Mouse (Mus musculus): ENCODE data around the gene Jade2. TPM values are rescaled to one million over a fixed set of nuclear protein-coding genes. Genes with fewer than 3 reads are reported as not detected.

The Jade2 gene
- total and polyA plus RNA-seq, 2 experiments from 2014 or later: 0.95 to 3.7 TPM

DNA sequence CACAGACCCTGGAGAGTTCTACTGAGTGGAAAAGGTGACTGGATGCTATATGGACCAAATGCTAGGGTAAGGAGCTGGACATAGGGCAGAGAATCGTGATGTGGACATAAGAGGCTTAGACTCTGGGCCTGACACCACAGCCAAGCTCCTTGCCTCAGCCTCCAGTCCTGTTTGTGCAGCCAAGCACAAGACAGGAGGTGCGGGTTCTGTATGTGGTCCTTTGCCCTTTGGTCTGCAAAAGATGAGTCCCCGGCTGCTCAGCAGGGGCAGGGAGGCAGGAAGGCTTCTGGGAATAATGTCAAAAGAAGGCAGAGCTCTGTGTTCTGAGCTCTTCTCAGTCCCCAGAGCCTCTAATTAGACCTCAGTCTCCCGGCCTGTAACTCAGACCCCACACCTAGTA lies 38.6 kb downstream of the Jade2 start:
- no peak overlapping the region for H3K9ac ChIP-seq (replicated peaks; ENCODE audit: low read length, poor library complexity, severe bottlenecking)
- H3K27me3 ChIP-seq (ENCODE audit: insufficient read depth, low read length): no peaks in the 10 kb centered on the region
- no peak for TF ChIP-seq CTCF (IDR thresholded peaks at IDR 0.05)
- no peak overlapping the region for H3K4me2 ChIP-seq (ENCODE audit: low read depth, low read length, poor library complexity, severe bottlenecking)
- no peak overlapping the region for H3K4me3 ChIP-seq (ENCODE audit: low read depth, low read length)
- DNase-seq (ENCODE audit: low spot score): no peak
- WGBS: 91% methylated on average over 4 of the region's 4 CpGs
- H3K4me1 ChIP-seq (ENCODE audit: insufficient read depth, low read length): no peaks in the 10 kb centered on the region
- H3K27ac ChIP-seq (ENCODE audit: low read depth, low read length): no peak overlapping the region
- peaks cover 7% of the 10 kb centered on the region; the same call in 1 of the 2 replicates for H3K36me3 ChIP-seq (ENCODE audit: insufficient read depth, low read length)
- no peaks in the 10 kb centered on the region for H3K9me3 ChIP-seq (ENCODE audit: low read length)
- ATAC-seq (ENCODE audit: low FRiP score): no peak

DNA sequence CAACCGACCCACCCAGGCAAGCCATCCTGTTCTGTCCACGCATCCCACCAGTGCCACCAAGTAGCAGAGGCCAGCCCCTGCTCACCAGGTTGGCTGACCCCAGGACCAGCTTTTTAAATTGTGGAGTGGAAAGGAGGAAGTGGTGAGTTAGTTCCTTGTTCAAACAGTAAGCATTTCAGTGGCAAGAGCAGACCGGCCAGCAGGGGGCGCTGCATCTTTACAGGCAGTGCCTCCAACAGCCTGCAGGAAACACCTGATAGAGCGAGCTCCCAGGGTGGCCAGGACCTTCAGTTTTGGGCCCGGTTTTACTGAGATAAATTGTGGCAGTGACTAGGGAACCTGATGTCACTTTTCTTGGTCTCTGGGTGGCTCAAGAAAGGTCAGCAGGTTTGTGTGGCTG lies 39.7 kb downstream of the Jade2 start:
- H3K4me3 ChIP-seq (ENCODE audit: low read depth, low read length): no peak overlapping the region
- DNase-seq (ENCODE audit: low spot score) (peak; percentile 86), ATAC-seq (ENCODE audit: low FRiP score) (0 out of 2 replicates have a peak, but pooled peaks have one; percentile 20)
- H3K36me3 ChIP-seq (ENCODE audit: insufficient read depth, low read length): peaks cover 7% of the 10 kb centered on the region; the same call in 1 of the 2 replicates
- H3K9ac ChIP-seq (replicated peaks; ENCODE audit: low read length, poor library complexity, severe bottlenecking): no peak overlapping the region
- H3K4me1 ChIP-seq (ENCODE audit: insufficient read depth, low read length): no peaks in the 10 kb centered on the region
- H3K9me3 ChIP-seq (ENCODE audit: low read length): no peaks in the 10 kb centered on the region
- H3K4me2 ChIP-seq (ENCODE audit: low read depth, low read length, poor library complexity, severe bottlenecking): no peak overlapping the region
- H3K27me3 ChIP-seq (ENCODE audit: insufficient read depth, low read length): no peaks in the 10 kb centered on the region
- peak; percentile 90 for TF ChIP-seq CTCF (IDR thresholded peaks at IDR 0.05)
- H3K27ac ChIP-seq (ENCODE audit: low read depth, low read length): no peak overlapping the region
- 36% methylated on average over 6 of the region's 6 CpGs for WGBS

DNA sequence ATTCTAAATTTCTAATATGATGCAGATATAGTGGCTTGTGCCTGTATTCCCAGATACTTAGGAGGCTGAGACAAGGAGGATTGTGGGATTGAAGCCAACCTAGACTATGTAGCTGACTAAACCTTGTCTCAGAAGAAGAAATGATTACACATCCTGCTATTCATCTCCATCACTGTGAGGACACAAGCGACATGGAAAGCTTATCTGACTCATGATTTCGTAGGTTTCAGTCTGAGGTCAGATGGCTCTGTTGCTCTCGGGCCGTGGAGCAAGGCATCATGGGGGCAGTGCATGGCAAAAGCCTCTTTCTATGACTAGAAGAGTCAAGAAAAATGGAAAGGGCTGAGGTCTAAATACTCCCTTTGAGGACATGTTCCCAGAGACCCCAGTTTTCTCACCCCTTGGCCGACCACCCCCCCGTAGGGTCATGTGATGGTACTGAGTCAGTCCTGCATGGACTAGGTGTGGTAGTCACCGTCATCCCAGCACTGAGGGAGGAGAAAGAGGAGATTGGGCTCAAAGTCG lies 45.4 kb downstream of the Jade2 start:
- 93% methylated on average over 8 of the region's 8 CpGs for WGBS
- DNase-seq (ENCODE audit: low spot score): no peak
- Histone ChIP-seq H3K27me3 (ENCODE audit: insufficient read depth, low read length) (no peaks in the 10 kb centered on the region), H3K4me3 (ENCODE audit: low read depth, low read length) (no peak overlapping the region), H3K9me3 (ENCODE audit: low read length) (no peaks in the 10 kb centered on the region), H3K9ac (replicated peaks; ENCODE audit: low read length, poor library complexity, severe bottlenecking) (no peak overlapping the region), H3K4me1 (ENCODE audit: insufficient read depth, low read length) (no peaks in the 10 kb centered on the region), H3K27ac (ENCODE audit: low read depth, low read length) (no peak overlapping the region), H3K4me2 (ENCODE audit: low read depth, low read length, poor library complexity, severe bottlenecking) (no peak overlapping the region), H3K36me3 (ENCODE audit: insufficient read depth, low read length) (no peaks in the 10 kb centered on the region)
- no peak for TF ChIP-seq CTCF (IDR thresholded peaks at IDR 0.05)
- ATAC-seq (ENCODE audit: low FRiP score): no peak

DNA sequence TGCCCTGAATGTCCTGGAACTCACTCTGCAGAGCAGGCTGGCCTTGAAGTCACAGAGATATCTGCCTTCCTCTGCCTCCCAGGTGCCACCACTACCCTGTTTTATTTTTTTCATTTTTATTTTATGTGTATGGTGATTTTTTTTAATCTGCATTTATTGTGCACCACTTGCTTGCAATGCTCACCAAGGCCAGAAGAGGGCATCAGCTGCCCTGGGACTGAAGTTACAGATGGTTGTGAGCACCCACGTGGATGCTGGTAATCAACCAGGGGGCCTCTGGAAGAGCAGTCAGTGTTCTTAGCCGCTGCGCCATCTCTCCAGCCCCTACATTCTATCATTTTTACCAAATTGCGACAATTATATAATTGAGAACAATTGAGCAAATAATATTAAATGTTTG lies 46.2 kb downstream of the Jade2 start:
- H3K9ac ChIP-seq (replicated peaks; ENCODE audit: low read length, poor library complexity, severe bottlenecking): no peak overlapping the region
- no peak for ATAC-seq (ENCODE audit: low FRiP score)
- no peaks in the 10 kb centered on the region for H3K27me3 ChIP-seq (ENCODE audit: insufficient read depth, low read length)
- no peak overlapping the region for H3K4me2 ChIP-seq (ENCODE audit: low read depth, low read length, poor library complexity, severe bottlenecking)
- no peaks in the 10 kb centered on the region for H3K36me3 ChIP-seq (ENCODE audit: insufficient read depth, low read length)
- no peaks in the 10 kb centered on the region for H3K9me3 ChIP-seq (ENCODE audit: low read length)
- no peak overlapping the region for H3K27ac ChIP-seq (ENCODE audit: low read depth, low read length)
- H3K4me1 ChIP-seq (ENCODE audit: insufficient read depth, low read length): no peaks in the 10 kb centered on the region
- TF ChIP-seq CTCF (IDR thresholded peaks at IDR 0.05): peak; percentile 40
- no peak overlapping the region for H3K4me3 ChIP-seq (ENCODE audit: low read depth, low read length)
- no peak for DNase-seq (ENCODE audit: low spot score)
- WGBS: 85% methylated on average over 4 of the region's 4 CpGs

DNA sequence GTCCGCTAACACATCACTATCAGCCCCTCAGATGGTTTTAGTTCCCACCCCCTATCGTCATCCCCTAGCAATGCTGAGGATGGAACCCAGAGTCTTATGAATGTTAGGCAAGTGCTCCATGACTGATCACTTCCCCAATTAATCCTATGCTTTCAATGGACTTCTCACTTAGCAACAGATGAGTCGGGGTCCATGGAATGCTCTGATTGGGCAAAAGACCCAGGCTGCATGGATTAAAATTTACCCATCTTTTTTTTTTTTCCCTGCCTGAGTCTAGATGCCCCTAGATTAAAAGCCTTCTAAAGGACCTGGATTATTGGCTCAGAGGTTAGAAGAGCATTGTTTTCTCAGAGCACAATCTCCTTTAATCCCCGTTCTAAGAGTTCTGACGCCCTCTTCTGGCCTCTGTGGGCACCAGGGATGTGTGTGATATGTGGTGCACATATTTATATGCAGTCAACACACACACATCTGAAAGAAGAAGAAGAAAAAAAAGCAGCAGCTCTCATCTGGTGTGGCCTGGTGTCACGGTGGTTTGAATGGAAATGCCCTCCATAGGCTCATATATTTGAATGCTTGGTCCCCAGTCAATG lies 47.7 kb downstream of the Jade2 start:
- H3K9me3 ChIP-seq (ENCODE audit: low read length): no peaks in the 10 kb centered on the region
- no peak overlapping the region for H3K9ac ChIP-seq (replicated peaks; ENCODE audit: low read length, poor library complexity, severe bottlenecking)
- no peaks in the 10 kb centered on the region for H3K27me3 ChIP-seq (ENCODE audit: insufficient read depth, low read length)
- H3K36me3 ChIP-seq (ENCODE audit: insufficient read depth, low read length): no peaks in the 10 kb centered on the region
- no peak overlapping the region for H3K4me3 ChIP-seq (ENCODE audit: low read depth, low read length)
- DNase-seq (ENCODE audit: low spot score) (peak; percentile 70), ATAC-seq (ENCODE audit: low FRiP score) (no peak)
- TF ChIP-seq CTCF (IDR thresholded peaks at IDR 0.05): peak; percentile 24; the same call in 1 of the 2 replicates
- H3K4me1 ChIP-seq (ENCODE audit: insufficient read depth, low read length): no peaks in the 10 kb centered on the region
- no peak overlapping the region for H3K4me2 ChIP-seq (ENCODE audit: low read depth, low read length, poor library complexity, severe bottlenecking)
- no peak overlapping the region for H3K27ac ChIP-seq (ENCODE audit: low read depth, low read length)
- WGBS: 62% methylated on average over 6 of the region's 6 CpGs

DNA sequence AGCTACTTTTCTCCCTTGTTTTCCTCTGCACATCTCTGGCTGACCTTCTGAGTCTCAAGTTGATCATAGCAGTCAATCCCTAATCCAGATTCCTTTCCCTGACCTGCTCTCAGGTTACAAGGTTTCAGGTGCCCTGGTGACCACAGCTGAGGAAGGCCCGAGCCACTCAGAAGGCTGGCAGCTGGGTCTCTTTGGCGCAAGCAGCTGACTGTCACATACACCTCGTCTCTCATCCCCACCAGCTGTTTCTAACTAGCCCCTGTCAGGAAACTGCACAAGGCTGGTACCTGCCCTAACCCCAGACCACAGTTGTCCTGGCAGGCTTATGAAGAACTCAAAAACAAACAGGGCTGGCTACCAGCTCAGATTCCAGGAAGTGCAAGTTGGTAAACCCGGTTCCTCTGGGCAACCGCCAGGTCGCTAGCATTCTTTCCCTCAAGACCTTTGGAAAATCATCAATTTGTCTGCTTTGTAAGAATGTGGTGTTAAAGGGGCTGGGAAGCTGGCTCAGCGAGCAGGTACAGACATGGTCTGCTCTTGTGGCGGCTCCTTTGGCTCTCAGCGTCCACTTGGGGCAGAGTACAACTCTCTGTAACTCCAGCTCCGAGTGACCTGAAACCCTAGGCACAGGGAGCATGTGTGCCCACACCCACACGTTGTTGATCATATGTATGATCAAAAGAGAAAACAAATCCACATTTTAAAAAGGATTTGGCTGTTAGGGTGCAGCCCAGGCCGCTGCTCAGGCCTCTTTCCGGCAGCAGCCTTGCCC lies 50.2 kb downstream of the Jade2 start:
- Histone ChIP-seq H3K4me1 (ENCODE audit: insufficient read depth, low read length) (no peaks in the 10 kb centered on the region), H3K9me3 (ENCODE audit: low read length) (no peaks in the 10 kb centered on the region), H3K9ac (replicated peaks; ENCODE audit: low read length, poor library complexity, severe bottlenecking) (no peak overlapping the region), H3K4me3 (ENCODE audit: low read depth, low read length) (no peak overlapping the region), H3K27ac (ENCODE audit: low read depth, low read length) (no peak overlapping the region), H3K4me2 (ENCODE audit: low read depth, low read length, poor library complexity, severe bottlenecking) (no peak overlapping the region), H3K36me3 (ENCODE audit: insufficient read depth, low read length) (no peaks in the 10 kb centered on the region), H3K27me3 (ENCODE audit: insufficient read depth, low read length) (no peaks in the 10 kb centered on the region)
- WGBS: 60% methylated on average over 13 of the region's 13 CpGs
- TF ChIP-seq CTCF (IDR thresholded peaks at IDR 0.05): no peak
- ATAC-seq (ENCODE audit: low FRiP score) (no peak), DNase-seq (ENCODE audit: low spot score) (no peak)
